Mouse (Mus musculus) embryo, embryonic 9.5 days (tissue): Measurements from ENCODE around the gene Tsfm.
"Not testable (repeated sequence)": the region's sequence is repeated elsewhere in the genome, so short reads cannot be mapped to it uniquely, and the experiment has no call there.

ENCODE experiments used
- DNase-seq: peaks from one replicate; pipeline ENCODE4 v3.0.0-alpha.2; 2017; ENCODE audit errors: extremely low spot score

Tsfm gene

DNA sequence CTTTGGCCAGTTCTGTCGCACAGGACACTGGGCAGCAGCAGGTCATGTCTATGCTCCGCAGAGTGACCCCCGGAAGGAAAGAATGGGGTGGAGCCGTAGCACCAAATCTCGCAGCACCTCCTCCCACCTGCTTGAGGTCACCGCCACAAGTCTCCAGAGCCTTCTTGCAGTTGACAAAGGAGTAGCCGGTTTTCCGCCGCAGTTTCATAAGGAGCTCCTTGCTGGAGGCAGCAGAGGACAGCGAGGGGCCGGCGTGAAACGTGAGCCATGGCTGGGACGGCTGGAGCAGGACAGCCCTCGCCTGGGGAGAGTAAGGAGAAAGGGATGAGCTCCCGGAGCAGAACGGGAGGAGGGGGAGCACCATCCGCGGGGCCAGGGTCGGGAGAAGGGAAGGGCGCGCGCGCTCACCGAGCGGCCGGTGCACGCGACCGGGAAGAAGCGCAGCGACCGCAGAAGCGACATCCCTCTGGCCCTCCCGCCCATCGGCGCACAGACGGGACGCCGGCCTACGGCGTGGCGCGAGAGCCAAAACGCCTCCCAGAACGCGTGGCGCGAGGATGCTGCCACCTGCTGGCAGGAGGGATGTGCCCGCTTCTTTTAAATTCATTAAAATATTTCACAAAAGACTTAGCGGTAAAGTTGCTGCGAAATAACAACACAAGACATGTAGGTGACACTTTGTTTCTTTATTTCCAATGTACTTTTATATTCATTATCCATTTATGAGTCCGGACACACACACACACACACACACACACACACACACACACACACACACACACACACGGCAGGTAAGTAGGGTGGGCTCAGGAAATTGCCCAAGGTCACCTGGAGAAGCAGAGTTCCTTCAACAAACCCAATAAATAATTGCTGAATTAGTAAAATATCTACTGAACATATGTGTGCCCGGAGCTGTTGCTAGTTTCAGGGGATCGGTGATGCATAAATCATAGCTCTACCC, at the start of gene Tsfm:
TSS of gene Tsfm (minus strand) at position 505 of the 961 bp plus-strand sequence.
- DNase-seq, result peak; percentile 89

DNA sequence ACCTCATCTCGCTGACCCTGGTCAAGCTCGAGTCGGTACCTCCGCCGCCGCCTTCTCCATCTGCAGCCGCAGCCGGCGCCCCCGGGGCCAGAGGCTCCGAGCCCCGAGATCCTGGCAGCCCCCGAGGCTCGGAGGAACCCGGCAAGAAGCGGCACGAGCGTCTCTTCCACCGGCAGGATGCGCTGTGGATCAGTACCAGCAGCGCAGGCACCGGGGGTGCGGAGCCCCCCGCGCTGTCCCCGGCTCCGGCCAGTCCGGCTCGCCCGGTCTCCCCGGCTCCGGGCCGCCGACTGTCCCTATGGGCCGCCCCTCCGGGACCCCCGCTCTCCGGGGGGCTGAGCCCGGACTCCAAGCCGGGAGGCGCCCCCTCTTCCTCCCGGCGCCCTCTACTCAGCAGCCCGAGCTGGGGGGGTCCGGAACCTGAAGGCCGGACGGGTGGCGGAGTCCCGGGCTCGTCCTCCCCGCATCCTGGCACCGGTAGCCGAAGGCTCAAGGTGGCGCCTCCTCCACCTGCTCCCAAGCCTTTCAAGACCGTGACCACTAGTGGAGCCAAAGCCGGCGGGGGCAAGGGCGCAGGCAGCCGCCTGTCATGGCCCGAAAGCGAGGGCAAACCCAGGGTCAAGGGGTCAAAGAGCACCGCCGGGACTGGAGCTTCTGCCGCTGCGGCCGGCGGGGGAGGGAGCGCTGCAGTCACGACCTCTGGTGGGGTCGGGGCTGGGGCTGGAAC, 49.2 kb upstream of the Tsfm start:
- peak; percentile 45 for DNase-seq

DNA sequence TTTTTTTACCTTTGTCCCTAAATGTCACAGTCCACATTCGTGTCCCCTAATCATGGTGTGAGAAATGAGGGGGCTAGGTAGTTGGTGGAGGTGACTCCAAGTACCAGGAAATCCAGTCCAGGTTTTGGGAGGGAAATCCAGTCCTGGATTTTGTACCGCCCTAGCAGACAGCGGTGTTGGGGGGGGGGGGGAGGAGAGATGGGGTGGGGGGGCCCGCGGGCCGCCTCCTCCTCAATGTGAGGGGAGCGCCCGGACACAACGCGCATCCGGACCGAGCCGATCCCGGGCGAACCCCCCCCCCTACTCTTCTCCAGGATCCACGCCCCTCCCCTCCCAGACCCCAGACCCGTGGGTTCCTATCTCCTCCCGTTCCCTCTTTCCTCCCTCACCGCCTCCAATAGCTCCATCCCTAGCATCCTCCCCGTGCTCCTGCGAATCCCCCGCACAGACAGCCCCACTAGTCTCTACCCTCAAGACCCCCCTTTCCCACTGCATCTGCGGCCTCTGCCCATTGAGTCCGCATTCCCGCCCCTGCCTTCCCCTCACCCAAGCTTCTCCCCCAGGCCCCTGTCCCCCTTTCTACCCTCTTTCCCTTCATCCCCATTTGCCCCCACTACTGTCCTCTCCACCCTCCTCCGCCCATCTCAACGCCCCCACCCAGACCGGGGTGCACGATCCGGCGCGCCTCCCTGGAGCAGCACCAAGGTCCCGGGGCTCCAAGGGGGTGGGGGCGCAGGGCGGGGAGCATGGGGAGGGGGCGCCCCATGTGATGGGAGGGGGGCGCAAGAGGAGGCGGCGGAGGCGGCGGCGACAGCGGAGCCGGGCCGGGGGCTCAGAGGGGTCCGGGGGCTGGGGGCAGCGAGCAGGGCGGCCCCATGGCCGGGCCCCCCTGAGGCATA, 48.3 kb upstream of the Tsfm start:
- peak; percentile 77 for DNase-seq

DNA sequence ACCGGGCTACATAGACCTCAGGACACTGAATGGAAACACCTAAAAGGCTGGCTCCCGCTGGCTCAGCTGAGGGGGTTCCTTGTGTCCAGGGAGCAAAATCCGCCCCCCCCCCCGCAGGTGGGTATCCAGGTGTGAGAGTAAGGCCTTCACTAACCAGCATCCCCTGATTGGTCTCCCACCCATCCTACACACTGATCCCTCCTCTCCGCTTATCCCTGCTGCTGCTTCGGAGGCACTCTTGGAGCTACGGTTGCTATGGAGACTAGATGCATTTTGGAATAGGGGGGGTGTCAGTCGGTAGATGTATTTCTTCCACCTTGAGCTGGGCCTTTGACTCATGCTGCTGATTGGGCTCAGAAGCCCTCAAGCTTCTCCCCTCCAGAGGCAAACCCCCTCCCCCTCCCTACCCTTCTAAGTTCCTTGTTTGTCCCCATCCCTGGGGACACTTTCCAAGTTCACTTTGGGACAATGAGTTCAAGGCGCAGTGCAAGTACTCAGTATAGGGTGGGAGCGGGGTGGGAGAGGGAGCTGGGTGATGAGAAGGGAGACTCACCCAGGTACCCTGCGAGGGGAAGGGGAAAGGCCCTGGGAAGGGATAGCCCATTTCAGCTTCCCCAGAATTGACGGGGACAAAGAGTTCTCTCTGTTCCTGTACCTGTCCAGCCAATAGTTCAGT, 47.5 kb upstream of the Tsfm start:
- no peak for DNase-seq

DNA sequence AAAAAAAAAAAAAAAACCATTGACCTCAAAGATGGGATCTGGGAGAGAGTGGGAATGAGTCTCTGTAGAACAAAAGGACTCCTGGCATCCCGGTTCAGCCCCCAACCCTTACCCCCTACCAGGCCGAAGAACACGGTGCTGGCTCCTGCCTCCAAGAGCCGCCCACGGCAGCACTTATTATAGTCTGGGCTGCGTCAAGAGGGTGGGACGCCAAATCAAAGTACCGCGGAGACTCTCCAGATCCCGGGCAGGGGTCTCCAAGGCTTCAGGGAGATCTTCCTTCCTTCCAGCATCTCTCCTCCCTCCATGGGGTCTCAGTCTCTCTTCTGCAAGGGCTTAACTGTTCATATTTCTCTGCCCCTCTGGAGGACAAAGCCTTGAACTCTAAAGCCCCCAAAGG, 46.9 kb upstream of the Tsfm start:
- no peak for DNase-seq

DNA sequence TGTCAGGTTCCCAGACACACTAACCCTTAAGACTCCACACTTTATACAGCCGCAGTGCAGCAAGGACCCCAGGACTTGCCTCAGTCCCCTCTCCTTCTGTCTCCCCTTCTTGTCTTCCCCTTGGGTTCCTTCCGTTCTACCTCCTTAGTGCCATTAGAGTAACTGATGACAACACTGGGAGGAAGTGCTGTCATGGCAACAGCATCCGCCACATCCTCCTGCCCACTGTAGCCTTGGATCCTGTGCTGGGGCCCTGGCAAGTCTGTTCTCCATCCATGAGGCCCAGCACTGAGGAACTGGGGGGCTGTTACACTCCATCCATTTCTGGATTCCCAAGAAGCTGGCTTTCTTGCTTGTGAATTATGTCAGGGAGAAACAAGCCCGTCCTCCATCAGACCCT, 45.4 kb upstream of the Tsfm start:
- no peak for DNase-seq

DNA sequence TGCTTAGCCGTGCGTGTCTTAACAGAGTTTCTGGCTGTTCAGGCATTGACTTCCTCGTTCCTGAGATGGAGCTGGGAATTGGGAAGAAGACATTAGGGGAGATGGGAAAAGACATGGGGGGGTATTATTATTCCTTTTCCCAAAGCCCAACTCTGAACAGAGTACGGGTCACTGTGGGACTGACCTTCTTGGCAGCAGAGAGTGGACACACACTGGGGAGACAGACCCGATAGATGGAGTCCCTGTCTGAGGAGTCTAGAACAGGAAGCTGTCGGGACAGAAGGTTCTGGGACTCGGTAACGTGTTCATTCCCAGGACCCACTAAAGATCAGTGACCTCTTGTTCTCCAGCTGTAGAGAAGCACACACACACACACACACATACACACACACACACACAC, 45.0 kb upstream of the Tsfm start:
- DNase-seq, result no peak

DNA sequence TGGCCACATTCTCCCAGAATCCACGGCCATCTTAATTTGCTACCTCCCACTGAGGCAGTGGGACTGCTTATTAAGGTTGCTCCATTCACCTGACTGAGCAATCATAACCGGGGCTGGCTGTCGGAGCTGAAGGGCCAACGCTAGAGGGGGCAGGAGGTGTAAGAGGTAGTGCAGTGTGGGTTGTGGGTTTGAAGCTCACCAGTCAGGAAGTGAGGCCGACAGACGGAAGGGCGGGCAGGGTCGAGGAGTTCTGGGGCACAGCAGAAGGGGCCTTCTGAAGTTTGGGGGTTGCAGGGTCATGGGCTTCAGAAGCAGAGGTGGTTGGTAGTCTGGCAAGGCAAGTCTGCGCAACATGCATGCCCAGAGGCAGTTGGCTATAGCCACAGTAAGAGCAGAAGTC, 44.4 kb upstream of the Tsfm start, which contains the start of gene Agap2:
TSS of gene Agap2 (plus strand) at position 205 of the 400 bp plus-strand sequence.
- no peak for DNase-seq

DNA sequence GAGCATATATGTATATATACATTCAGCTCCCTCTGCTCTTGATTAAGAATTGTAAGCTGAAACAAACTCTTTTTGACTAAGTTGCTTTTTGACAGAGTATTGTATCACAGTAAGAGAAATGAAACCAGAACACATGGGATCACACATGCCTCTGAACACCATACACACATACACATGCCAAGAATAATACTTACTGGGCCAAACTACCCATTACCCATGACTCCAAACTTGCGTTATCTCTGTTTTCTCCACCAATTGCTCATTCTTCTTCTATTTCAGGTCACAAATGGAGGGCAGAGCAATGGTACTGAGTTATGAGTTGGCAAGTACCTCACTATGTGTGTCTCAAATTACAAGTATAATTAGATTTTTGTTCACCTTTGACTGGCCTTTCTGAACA, 43.3 kb upstream of the Tsfm start:
- no peak for DNase-seq

DNA sequence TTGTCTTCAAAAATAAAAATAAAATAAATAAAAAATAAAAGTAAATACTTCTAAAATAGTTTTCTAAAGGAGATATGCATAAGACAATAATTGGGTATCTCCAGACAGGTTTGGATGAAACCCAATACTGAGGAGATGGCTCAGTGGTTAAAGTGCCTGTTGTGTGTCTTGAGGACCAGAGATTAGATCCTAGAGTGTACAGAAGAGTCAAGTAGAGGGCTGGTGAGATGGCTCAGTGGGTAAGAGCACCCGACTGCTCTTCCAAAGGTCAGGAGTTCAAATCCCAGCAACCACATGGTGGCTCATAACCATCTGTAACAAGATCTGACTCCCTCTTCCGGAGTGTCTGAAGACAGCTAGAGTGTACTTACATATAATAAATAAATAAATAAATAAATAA, 42.3 kb upstream of the Tsfm start:
- not testable (repeated sequence) for DNase-seq

DNA sequence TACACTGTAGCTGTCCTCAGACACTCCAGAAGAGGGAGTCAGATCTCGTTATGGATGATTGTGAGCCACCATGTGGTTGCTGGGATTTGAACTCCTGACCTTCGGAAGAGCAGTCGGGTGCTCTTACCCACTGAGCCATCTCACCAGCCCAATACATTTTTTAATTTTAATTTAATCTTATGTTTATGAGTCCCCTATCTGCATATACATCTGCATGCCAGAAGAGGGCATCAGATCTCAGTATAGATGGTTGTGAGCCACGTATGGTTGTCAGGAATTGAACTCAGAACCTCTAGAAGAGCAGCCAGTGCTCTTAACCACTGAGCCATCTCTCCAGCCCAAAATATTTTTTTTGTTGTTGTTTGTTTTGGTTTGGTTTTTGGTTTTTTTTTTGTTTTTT, 41.6 kb upstream of the Tsfm start:
- DNase-seq, result not testable (repeated sequence)

DNA sequence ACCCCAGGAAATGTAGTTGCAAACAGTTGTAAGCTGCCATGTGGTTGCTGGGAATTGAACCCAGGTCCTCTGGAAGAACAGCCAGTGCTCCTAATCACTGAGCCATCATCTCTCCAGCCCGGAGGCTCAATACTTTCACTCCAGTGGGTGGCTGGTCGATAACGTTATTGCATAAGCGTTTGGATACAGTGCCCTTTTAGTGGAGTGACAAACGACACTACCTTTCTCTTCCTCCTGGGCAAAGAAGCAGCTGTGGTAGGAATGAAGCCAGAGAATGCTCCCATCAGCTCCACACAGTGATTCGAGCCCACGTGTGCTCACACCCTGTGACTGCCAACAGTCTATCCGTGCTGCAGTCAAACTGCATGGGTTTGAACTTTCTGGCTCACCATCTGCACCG, 40.6 kb upstream of the Tsfm start:
- no peak for DNase-seq

DNA sequence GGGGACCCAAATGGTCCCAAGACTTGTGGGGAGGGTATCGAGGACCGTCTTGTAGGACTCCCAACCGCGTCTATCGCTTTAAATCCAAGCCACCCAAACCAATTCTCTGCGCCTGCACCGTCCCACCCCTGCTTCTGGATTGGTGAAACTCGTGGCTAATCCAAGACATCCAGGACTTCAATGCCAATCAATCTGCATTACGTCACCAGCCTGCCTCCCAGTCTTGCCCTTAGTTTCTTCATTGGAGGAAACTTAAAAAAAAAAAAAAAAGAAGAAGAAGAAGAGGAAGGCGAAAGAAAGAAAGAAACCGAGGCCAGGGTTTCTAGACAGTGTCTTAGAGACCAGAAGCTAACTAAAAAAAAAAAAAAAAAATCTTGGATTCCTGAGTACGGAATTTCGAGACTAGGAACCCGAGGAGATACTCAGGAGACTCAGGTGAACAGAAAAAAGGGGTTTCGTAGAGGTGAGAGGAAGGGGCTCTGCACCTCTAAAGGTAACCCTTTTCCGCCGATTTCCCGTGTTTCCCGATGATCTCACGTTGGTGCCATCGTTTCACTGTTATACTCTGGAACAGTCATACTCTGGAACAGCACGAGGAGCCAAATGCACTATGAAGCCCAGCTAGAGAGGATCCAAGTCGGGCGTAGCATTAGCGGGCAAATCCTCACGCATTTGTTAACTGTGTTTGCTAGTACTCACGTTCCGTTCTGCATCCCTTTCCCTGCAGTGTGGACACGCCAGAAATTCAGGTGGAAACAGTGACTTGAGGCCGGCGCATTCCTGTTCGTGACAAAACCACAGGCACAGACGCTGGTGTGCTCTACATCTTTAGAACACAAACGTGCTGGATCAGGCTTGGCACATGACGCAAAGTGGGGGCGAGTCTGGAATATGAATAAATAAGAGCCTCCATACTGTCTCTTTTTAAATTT, 39.8 kb upstream of the Tsfm start, which contains the start of gene Tspan31:
TSS of gene Tspan31 (minus strand) at position 75 of the 932 bp plus-strand sequence.
- DNase-seq, result peak; percentile 91

DNA sequence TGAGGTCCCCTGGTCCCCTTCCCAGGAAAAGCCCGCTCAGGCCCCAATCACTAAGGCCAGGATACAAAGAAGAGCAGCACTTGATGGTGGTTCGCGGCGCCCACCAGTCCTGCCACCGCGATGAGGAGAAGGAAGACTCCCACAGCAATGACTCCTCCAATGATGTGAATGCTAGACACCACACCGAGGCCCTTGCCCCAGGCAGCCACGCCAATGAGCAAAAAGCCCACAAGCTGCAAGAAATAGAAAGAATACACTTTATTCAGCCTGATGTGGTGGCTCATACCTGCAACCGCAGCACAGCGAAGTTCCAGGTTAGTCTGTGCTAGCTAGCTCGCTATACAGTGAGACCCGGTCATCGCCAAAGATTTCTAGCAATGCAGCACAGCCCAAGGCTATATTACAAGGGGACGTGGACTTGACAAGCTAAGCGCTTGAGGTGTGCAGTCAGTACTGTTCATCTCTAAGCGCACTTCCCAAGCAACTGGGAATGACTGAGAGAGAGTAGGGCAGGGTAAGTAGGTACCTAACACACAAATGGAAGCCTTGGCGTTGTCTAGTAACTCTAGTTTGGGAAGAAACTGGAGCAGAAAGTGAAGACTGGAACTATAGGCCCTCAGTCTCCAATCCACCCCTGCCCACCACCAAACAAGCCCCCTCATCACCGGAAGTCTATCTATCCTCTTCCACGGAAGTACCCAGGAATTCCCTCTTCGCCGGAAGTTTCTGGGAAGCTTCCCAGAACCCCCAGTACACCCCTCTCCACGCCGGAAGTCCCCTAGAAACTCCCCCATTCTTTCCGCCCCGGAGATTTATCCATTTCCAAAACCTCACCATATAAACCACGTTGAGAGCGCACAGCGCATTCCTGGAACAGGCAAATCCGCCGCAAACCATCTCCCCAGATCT, 38.9 kb upstream of the Tsfm start:
- peak; percentile 45 for DNase-seq

DNA sequence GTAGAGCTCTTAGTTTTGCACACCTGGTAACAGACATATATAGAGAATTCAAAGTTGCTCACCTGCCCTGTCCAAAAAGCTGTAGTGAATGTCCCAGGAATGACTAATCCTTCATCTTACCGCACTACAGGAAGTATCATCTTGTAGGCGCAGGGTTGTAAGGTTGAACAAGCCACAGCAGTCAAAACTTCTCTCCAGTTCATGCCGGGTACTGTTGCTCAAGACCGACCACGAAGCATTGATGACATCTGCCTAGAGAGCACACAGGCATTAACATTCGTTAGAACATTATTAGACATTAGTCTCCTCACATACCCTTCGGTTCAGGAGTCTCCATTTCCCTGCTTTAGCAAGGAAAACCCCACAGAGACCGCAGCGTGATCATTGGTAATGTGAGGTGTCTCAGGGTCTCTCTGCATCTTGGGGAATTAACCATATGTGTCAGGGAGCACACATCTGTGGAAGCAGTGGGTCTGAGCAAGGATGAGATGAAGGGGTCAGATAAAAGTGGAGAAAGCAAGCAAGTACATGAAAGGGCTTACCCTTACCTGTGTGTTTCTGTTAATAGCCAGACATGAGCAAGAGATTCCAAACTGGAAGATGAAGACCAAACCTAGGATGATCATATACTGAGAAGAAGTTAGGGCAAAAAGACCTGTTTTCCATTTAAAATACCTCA, 37.9 kb upstream of the Tsfm start:
- DNase-seq, result no peak

DNA sequence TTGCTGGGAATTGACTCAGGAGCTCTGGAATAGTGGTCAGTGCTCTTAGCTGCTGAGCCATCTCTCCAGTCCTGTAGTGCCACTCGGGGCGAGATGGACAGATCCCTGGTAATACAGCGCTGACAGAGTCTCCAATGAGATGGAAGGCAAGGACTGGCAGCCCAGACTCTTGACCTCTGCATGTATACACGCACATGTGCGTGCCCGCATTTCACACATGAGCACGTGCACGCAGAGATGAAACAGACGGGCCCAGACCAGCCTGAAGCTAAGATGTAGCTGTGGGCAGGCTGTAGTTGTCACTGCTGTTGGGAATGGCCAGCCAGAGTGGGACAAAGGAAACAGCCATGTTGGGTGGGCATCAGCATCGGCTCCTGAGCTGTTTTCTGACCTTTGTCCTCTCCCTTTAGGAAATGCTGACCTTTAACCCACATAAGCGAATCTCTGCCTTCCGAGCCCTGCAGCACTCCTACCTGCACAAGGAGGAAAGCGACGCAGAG, 35.9 kb upstream of the Tsfm start:
- DNase-seq, result no peak

DNA sequence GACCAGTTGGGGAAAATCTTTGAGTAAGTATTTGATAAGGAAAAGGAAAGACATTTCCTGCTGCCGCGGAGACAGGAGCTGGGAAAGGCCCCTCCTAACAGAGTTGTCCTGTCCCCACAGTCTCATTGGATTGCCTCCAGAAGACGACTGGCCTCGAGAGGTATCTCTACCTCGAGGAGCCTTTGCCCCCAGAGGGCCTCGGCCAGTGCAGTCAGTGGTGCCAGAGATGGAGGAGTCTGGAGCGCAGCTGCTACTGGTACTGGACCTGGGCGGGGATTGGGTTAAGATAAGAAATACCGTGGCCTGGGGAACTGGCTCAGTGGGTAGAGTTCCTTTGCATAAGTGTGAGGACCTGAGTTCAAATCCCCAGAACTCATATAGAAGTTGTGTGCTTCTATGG, 35.3 kb upstream of the Tsfm start:
- no peak for DNase-seq
